ENCODE assay signal across 8 mouse cellular contexts in the genomic region with DNA sequence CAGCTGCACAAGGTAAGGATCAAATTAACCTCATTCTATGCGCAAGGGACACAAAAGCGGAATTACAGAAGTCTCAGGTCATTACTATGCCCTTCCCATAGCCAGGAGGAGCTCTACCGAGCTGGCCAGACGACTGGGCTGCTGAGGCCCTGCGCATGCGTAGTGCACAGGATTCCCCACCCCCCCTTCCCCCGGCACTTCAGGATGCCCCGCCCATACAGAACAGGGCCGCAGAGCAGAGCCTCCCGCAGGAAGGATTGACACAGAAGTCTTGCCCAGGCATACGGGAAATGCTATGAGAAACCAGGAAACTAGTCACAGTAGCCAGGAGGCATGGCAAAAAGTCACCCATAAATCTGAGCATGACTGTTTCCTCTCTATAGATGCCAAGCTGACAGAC. TPM values are rescaled to one million over a fixed set of nuclear protein-coding genes. Genes with fewer than 3 reads are reported as not detected.
DNase-seq lines count a peak whose midpoint lies in the region; ATAC-seq lines count a peak whose summit lies in the region.

No protein-coding gene starts in this region.

- H3K4me3 ChIP-seq in hindbrain, embryonic 11.5 days (ENCODE audit: low read depth, low read length), result peak overlapping the region; percentile 17; the same call in 1 of the 2 replicates
- H3K4me3 ChIP-seq in limb, embryonic 10.5 days, result peak overlapping the region; percentile 24
- peak overlapping the region; percentile 13 for H3K4me3 ChIP-seq in stomach, embryonic 14.5 days (ENCODE audit: low read depth, low read length)

- WGBS in hindbrain, embryonic 11.5 days, result 3% methylated on average over 11 of the region's 11 CpGs
- WGBS in limb, embryonic 10.5 days, result 5% methylated on average over 11 of the region's 11 CpGs
- 8% methylated on average over 11 of the region's 11 CpGs for WGBS in stomach, embryonic 14.5 days

- no peak for DNase-seq in frontal cortex, postnatal 25 days (ENCODE audit: low spot score in 2 of 2)
- DNase-seq in cerebellum, adult 9-11 months, result peak; percentile 13
- peak; percentile 90 for DNase-seq in forelimb bud, embryonic 11.5 days (ENCODE audit: low read depth, low spot score)
- peak; percentile 88 for DNase-seq in hindbrain, embryonic 11.5 days (ENCODE audit: low spot score)
- DNase-seq in limb, embryonic 10.5 days (ENCODE audit: low spot score), result peak; percentile 85
- DNase-seq in mesoderm, embryonic 11.5 days (ENCODE audit: low read depth, low spot score), result peak; percentile 91

- peak overlapping the region; percentile 36 for H3K4me2 ChIP-seq in hindbrain, embryonic 11.5 days (replicated peaks; ENCODE audit: low read depth, low read length)
- peak overlapping the region; percentile 39 for H3K4me2 ChIP-seq in stomach, embryonic 14.5 days (replicated peaks; ENCODE audit: low read depth, low read length)

- H3K9me3 ChIP-seq in hindbrain, embryonic 11.5 days (ENCODE audit: control insufficient read depth, low read length), result no peaks in the 10 kb centered on the region
- H3K9me3 ChIP-seq in limb, embryonic 10.5 days (replicated peaks), result no peaks in the 10 kb centered on the region
- H3K9me3 ChIP-seq in stomach, embryonic 14.5 days (ENCODE audit: control insufficient read depth, low read depth, low read length), result no peaks in the 10 kb centered on the region

- ATAC-seq in frontal cortex, adult (ENCODE audit: low TSS enrichment), result peak; percentile 93
- ATAC-seq in hindbrain, embryonic 11.5 days (ENCODE audit: low FRiP score), result peak; percentile 93
- peak; percentile 89 for ATAC-seq in stomach, embryonic 14.5 days (ENCODE audit: insufficient number of reproducible peaks, insufficient read depth, low FRiP score, low read depth)

- H3K27me3 ChIP-seq in hindbrain, embryonic 11.5 days (ENCODE audit: control insufficient read depth, insufficient read depth, low read length), result no peaks in the 10 kb centered on the region
- H3K27me3 ChIP-seq in limb, embryonic 10.5 days (ENCODE audit: low read depth, poor library complexity, severe bottlenecking), result no peaks in the 10 kb centered on the region
- H3K27me3 ChIP-seq in stomach, embryonic 14.5 days (ENCODE audit: control insufficient read depth, insufficient read depth, low read length), result no peaks in the 10 kb centered on the region

- no peak overlapping the region for H3K9ac ChIP-seq in hindbrain, embryonic 11.5 days (ENCODE audit: low read depth, low read length)
- H3K9ac ChIP-seq in stomach, embryonic 14.5 days (replicated peaks; ENCODE audit: low read depth, low read length), result no peak overlapping the region

- H3K4me1 ChIP-seq in hindbrain, embryonic 11.5 days (replicated peaks; ENCODE audit: control insufficient read depth, insufficient read depth, low read length), result no peaks in the 10 kb centered on the region
- H3K4me1 ChIP-seq in limb, embryonic 10.5 days, result peaks cover 18% of the 10 kb centered on the region
- peaks cover 4% of the 10 kb centered on the region; the same call in 1 of the 2 replicates for H3K4me1 ChIP-seq in stomach, embryonic 14.5 days (ENCODE audit: control insufficient read depth, insufficient read depth, low read length)

- no peaks in the 10 kb centered on the region for H3K36me3 ChIP-seq in hindbrain, embryonic 11.5 days (ENCODE audit: control insufficient read depth, insufficient read depth, low read length)
- no peaks in the 10 kb centered on the region for H3K36me3 ChIP-seq in limb, embryonic 10.5 days
- no peaks in the 10 kb centered on the region for H3K36me3 ChIP-seq in stomach, embryonic 14.5 days (ENCODE audit: control insufficient read depth, insufficient read depth, low read length)

- H3K27ac ChIP-seq in hindbrain, embryonic 11.5 days (ENCODE audit: low read depth, low read length), result no peak overlapping the region
- peak overlapping the region; percentile 56; the same call in 1 of the 2 replicates for H3K27ac ChIP-seq in limb, embryonic 10.5 days
- no peak overlapping the region for H3K27ac ChIP-seq in stomach, embryonic 14.5 days (ENCODE audit: low read length)

RNA-seq across cellular contexts. Expression of gene Birc3, which starts 41.5 kb away (rescaled TPM):
- polyA plus RNA-seq in hindbrain, embryonic 11.5 days (2014; fragmentation: Nextera tagmentation; extraction: Ambion mirVana), result 3.5 and 3.7 TPM in 2 replicates
- 7.4 and 8.2 TPM in 2 replicates for polyA plus RNA-seq in limb, embryonic 10.5 days (2016; fragmentation: Nextera tagmentation; extraction: Ambion mirVana)
- polyA plus RNA-seq in stomach, embryonic 14.5 days (2014; fragmentation: Nextera tagmentation; extraction: Ambion mirVana), result 7.7 and 8.4 TPM in 2 replicates

Comparison
In these comparisons a context has a peak if more than half of its experiments do, and no peak if none do; other contexts are left out.
1. DNase-seq: peak in cerebellum, adult 9-11 months (single experiment), forelimb bud, embryonic 11.5 days (single experiment), hindbrain, embryonic 11.5 days (single experiment), limb, embryonic 10.5 days (single experiment) and mesoderm, embryonic 11.5 days (single experiment); none in frontal cortex, postnatal 25 days (0 of 2).
2. Peak in every context shown above with its lines, with median percentiles within 50 percentile points of each other: ATAC-seq and H3K4me3 ChIP-seq.